Mouse (Mus musculus) stomach, postnatal 0 days (tissue): ENCODE measurements at regions not wholly inside any gene's neighbourhood (a gene's known extent, or its start where the extent isn't known, plus 50 kb on each side); places are given as distances from the start of the nearest gene placed in this dataset.

Source experiments
- CTCF ChIP-seq: IDR thresholded peaks from 2 replicates; pipeline ENCODE4 v1.5.1; 2016; ENCODE audit warnings: antibody characterized with exemption, low read depth, mild to moderate bottlenecking, moderate library complexity
- EP300 ChIP-seq: optimal IDR thresholded peaks from 2 replicates; pipeline ENCODE3; 2016; ENCODE audit warnings: antibody characterized with exemption

GRCm38 (mm10) chr11:28669359-28669758, 85.2 kb upstream of the Ccdc85a start:
- no peak for TF ChIP-seq CTCF
- TF ChIP-seq EP300, result no peak
